Mouse (Mus musculus) bone marrow, adult 2 months (tissue): ENCODE measurements at regions not wholly inside any gene's neighbourhood (a gene's known extent, or its start where the extent isn't known, plus 50 kb on each side); places are given as distances from the start of the nearest gene placed in this dataset.

Source experiments
- H3K27ac ChIP-seq: fragments of 200-500 bp; 2 replicates; pipeline ENCODE4 v1.5.1; 2012; ENCODE audit warnings: low read depth, mild to moderate bottlenecking, control low read depth, inconsistent platforms, low read length; ENCODE audit not compliant: control insufficient read depth, poor library complexity, insufficient read depth
- H3K4me1 ChIP-seq: fragments of 200-500 bp; 2 replicates; pipeline ENCODE4 v1.6.1; 2011; ENCODE audit warnings: low read length; ENCODE audit not compliant: control insufficient read depth, insufficient read depth
- H3K4me3 ChIP-seq: fragments of 200-500 bp; replicated peaks from 2 replicates; pipeline ENCODE3; 2011; ENCODE audit warnings: mild to moderate bottlenecking, low read depth, low read length, control low read depth; ENCODE audit not compliant: control insufficient read depth
- CTCF ChIP-seq: fragments of 200-500 bp; IDR thresholded peaks from 2 replicates; pipeline ENCODE4 v1.5.1; 2011; ENCODE audit warnings: low read length, control low read depth; ENCODE audit not compliant: control insufficient read depth, insufficient read depth
- POLR2A ChIP-seq: fragments of 200-500 bp; IDR thresholded peaks from 2 replicates; pipeline ENCODE4 v1.6.1; 2011; ENCODE audit warnings: low read depth, mild to moderate bottlenecking, control low read depth, low read length, borderline replicate concordance; ENCODE audit not compliant: control insufficient read depth
- WGBS: fragments of 180-500 bp; shearing (Covaris S2); methylation state at CpG from one replicate; pipeline ENCODE4 v1.1.7; 2018; 5-methylcytosine and 5-hydroxymethylcytosine counted together

- no peak for TF ChIP-seq POLR2A
- WGBS: 72% methylated on average over 3 of the region's 3 CpGs
- Histone ChIP-seq H3K4me3 (no peak overlapping the region), H3K4me1 (no peaks in the 10 kb centered on the region), H3K27ac (no peak overlapping the region)
Observed at GRCm38 (mm10) chr9:46938628-46939027, 59.9 kb upstream of the Gm4791 start.

- Histone ChIP-seq H3K4me1 (no peaks in the 10 kb centered on the region), H3K4me3 (no peak overlapping the region), H3K27ac (no peak overlapping the region)
- TF ChIP-seq CTCF: no peak
- no peak for TF ChIP-seq POLR2A
- 29% methylated on average over 3 of the region's 3 CpGs for WGBS
Observed at GRCm38 (mm10) chr9:46925641-46926040, 72.9 kb upstream of the Gm4791 start.

- TF ChIP-seq POLR2A (no peak), CTCF (no peak)
- no peaks in the 10 kb centered on the region for H3K4me1 ChIP-seq
- H3K27ac ChIP-seq: no peak overlapping the region
- 74% methylated on average over 1 of the region's 1 CpGs for WGBS
- no peak overlapping the region for H3K4me3 ChIP-seq
Observed at GRCm38 (mm10) chr9:46920081-46920480, 78.5 kb upstream of the Gm4791 start.

- Histone ChIP-seq H3K27ac (no peak overlapping the region), H3K4me1 (no peaks in the 10 kb centered on the region), H3K4me3 (no peak overlapping the region)
- WGBS: 34% methylated on average over 3 of the region's 3 CpGs
- TF ChIP-seq POLR2A (no peak), CTCF (no peak)
Observed at GRCm38 (mm10) chr9:46913238-46913637, 85.3 kb upstream of the Gm4791 start.

GRCm38 (mm10) chr9:46909412-46910013 is 89.0 kb upstream of the Gm4791 start:
- WGBS: 55% methylated on average over 6 of the region's 6 CpGs
- TF ChIP-seq POLR2A (no peak), CTCF (no peak)

GRCm38 (mm10) chr9:46905081-46905480 is 93.5 kb upstream of the Gm4791 start:
- Histone ChIP-seq H3K4me1 (no peaks in the 10 kb centered on the region), H3K4me3 (no peak overlapping the region), H3K27ac (no peak overlapping the region)
- WGBS: 70% methylated on average over 3 of the region's 3 CpGs
- TF ChIP-seq CTCF: no peak
- no peak for TF ChIP-seq POLR2A

More at GRCm38 (mm10) chr9:46909412-46910013, 89.0 kb upstream of the Gm4791 start:
- Histone ChIP-seq H3K4me1 (no peaks in the 10 kb centered on the region), H3K27ac (no peak overlapping the region), H3K4me3 (no peak overlapping the region)

GRCm38 (mm10) chr9:46903491-46904220 is 94.9 kb upstream of the Gm4791 start:
- no peak overlapping the region for H3K4me3 ChIP-seq
- 47% methylated on average over 8 of the region's 8 CpGs for WGBS
- no peak for TF ChIP-seq POLR2A
- TF ChIP-seq CTCF: no peak
- H3K4me1 ChIP-seq: no peaks in the 10 kb centered on the region
- H3K27ac ChIP-seq: no peak overlapping the region

GRCm38 (mm10) chr9:46899283-46899682 is 99.3 kb upstream of the Gm4791 start:
- no peak overlapping the region for H3K27ac ChIP-seq
- TF ChIP-seq CTCF: no peak
- TF ChIP-seq POLR2A: no peak
- WGBS: 38% methylated on average over 2 of the region's 2 CpGs

More at GRCm38 (mm10) chr9:46899283-46899682, 99.3 kb upstream of the Gm4791 start:
- Histone ChIP-seq H3K4me1 (no peaks in the 10 kb centered on the region), H3K4me3 (no peak overlapping the region)
